Mouse (Mus musculus) MEL (cell line): ENCODE results near the gene Gpr22. TPM values are rescaled to one million over a fixed set of nuclear protein-coding genes. Genes with fewer than 3 reads are reported as not detected.

Experiments used
- DNase-seq: peaks from one replicate; pipeline ENCODE4 v3.0.0; 2011; ENCODE audit warnings: low read depth, low spot score
- H3K27ac ChIP-seq: 2 replicates; pipeline ENCODE4 v1.5.1; 2012; ENCODE audit warnings: low read depth, mild to moderate bottlenecking, control low read depth, low read length, moderate library complexity; ENCODE audit not compliant: control insufficient read depth
- H3K27me3 ChIP-seq, 2 experiments: fragments of 150-350 bp in 1 of 2; sonication (generic) in 1 of 2; 2 replicates each; pipeline ENCODE4 v1.6.1; 2012; ENCODE audit warnings: low read length in 2 of 2, mild to moderate bottlenecking in 2 of 2, improper control_type of control experiment in 1 of 2, moderate library complexity in 1 of 2; ENCODE audit not compliant: insufficient read depth in 2 of 2, control insufficient read depth in 1 of 2
- H3K36me3 ChIP-seq, 2 experiments: 2 replicates each; pipeline ENCODE4 v1.6.1; 2012 to 2014; ENCODE audit warnings: low read length in 2 of 2, improper control_type of control experiment in 1 of 2, inconsistent platforms in 1 of 2, mild to moderate bottlenecking in 1 of 2; ENCODE audit not compliant: insufficient read depth in 2 of 2, control insufficient read depth in 1 of 2
- H3K4me1 ChIP-seq, 2 experiments: fragments of 150-350 bp in 1 of 2; sonication (generic) in 1 of 2; 2 replicates each; pipeline ENCODE4 v1.6.1; 2012; ENCODE audit warnings: low read length in 2 of 2, improper control_type of control experiment in 1 of 2, mild to moderate bottlenecking in 1 of 2; ENCODE audit not compliant: insufficient read depth in 2 of 2, control insufficient read depth in 1 of 2
- H3K4me3 ChIP-seq, 2 experiments: fragments of 150-350 bp in 1 of 2; sonication (generic) in 1 of 2; 2 replicates each; pipeline ENCODE4 v1.5.1; 2012; ENCODE audit warnings: low read depth in 2 of 2, low read length in 2 of 2, mild to moderate bottlenecking in 2 of 2, moderate library complexity in 2 of 2, control low read depth in 1 of 2, improper control_type of control experiment in 1 of 2; ENCODE audit not compliant: control insufficient read depth in 1 of 2, insufficient read depth in 1 of 2
- H3K79me2 ChIP-seq: 2 replicates; pipeline ENCODE4 v1.6.1; 2012; ENCODE audit warnings: mild to moderate bottlenecking, low read length, moderate library complexity; ENCODE audit not compliant: control insufficient read depth, poor library complexity, insufficient read depth
- H3K9ac ChIP-seq: 2 replicates; pipeline ENCODE4 v1.6.1; 2012; ENCODE audit warnings: low read depth, mild to moderate bottlenecking, control low read depth, low read length, moderate library complexity; ENCODE audit not compliant: control insufficient read depth, poor library complexity, severe bottlenecking
- H3K9me3 ChIP-seq: fragments of 150-350 bp; sonication (generic); replicated peaks from 2 replicates; pipeline ENCODE4 v1.6.1; 2012; ENCODE audit warnings: mild to moderate bottlenecking, low read length, improper control_type of control experiment, moderate library complexity; ENCODE audit not compliant: insufficient read depth
- ELF1 ChIP-seq: IDR thresholded peaks from 2 replicates; pipeline ENCODE4 v1.6.1; 2014; ENCODE audit warnings: low read depth, mild to moderate bottlenecking, inconsistent platforms, low read length, improper control_type of control experiment, moderate library complexity
- ETS1 ChIP-seq: IDR thresholded peaks from 2 replicates; pipeline ENCODE4 v1.6.1; 2012; ENCODE audit warnings: low read depth, mild to moderate bottlenecking, inconsistent platforms, low read length, improper control_type of control experiment, moderate library complexity
- GABPA ChIP-seq: IDR thresholded peaks from 2 replicates; pipeline ENCODE4 v1.6.1; 2012; ENCODE audit warnings: low read depth, mild to moderate bottlenecking, inconsistent platforms, low read length, improper control_type of control experiment, moderate library complexity
- MAZ ChIP-seq: IDR thresholded peaks from 2 replicates; pipeline ENCODE4 v1.6.1; 2012; ENCODE audit warnings: low read depth, mild to moderate bottlenecking, inconsistent platforms, low read length, improper control_type of control experiment
- MYC ChIP-seq: IDR thresholded peaks from 2 replicates; pipeline ENCODE4 v1.6.1; 2011; ENCODE audit warnings: low read depth, mild to moderate bottlenecking, low read length, improper control_type of control experiment, moderate library complexity
- NRF1 ChIP-seq: IDR thresholded peaks from 2 replicates; pipeline ENCODE4 v1.6.1; 2014; ENCODE audit warnings: low read depth, mild to moderate bottlenecking, inconsistent platforms, low read length, improper control_type of control experiment, moderate library complexity; ENCODE audit not compliant: poor library complexity, insufficient read depth, severe bottlenecking
- POLR2A ChIP-seq, 2 experiments: IDR thresholded peaks; 2 replicates each; pipeline ENCODE4 v1.6.1; 2011 to 2012; ENCODE audit warnings: low read length in 2 of 2, mild to moderate bottlenecking in 2 of 2, control low read depth in 1 of 2, improper control_type of control experiment in 1 of 2, low read depth in 1 of 2, moderate library complexity in 1 of 2; ENCODE audit not compliant: control insufficient read depth in 1 of 2, insufficient read depth in 1 of 2, poor library complexity in 1 of 2
- RCOR1 ChIP-seq: IDR thresholded peaks from 2 replicates; pipeline ENCODE4 v1.6.1; 2012; ENCODE audit warnings: low read depth, mild to moderate bottlenecking, inconsistent platforms, low read length, improper control_type of control experiment
- TAL1 ChIP-seq: IDR thresholded peaks from 2 replicates; pipeline ENCODE4 v1.6.1; 2012; ENCODE audit warnings: mild to moderate bottlenecking, inconsistent platforms, low read length, moderate library complexity, mixed read lengths
- TBP ChIP-seq: IDR thresholded peaks from 2 replicates; pipeline ENCODE4 v1.8.0; 2011; ENCODE audit warnings: low read depth, low read length, improper control_type of control experiment
- TCF12 ChIP-seq: IDR thresholded peaks from 2 replicates; pipeline ENCODE4 v1.6.1; 2014; ENCODE audit warnings: low read depth, mild to moderate bottlenecking, inconsistent platforms, low read length, improper control_type of control experiment, moderate library complexity
- USF2 ChIP-seq, 2 experiments: IDR thresholded peaks; 2 replicates each; pipeline ENCODE4 v1.6.1; 2011 to 2012; ENCODE audit warnings: improper control_type of control experiment in 2 of 2, low read length in 2 of 2, borderline replicate concordance in 1 of 2, inconsistent platforms in 1 of 2, low read depth in 1 of 2, mild to moderate bottlenecking in 1 of 2; ENCODE audit not compliant: insufficient read depth in 1 of 2
- ZKSCAN1 ChIP-seq: IDR thresholded peaks from 2 replicates; pipeline ENCODE4 v1.6.1; 2012; ENCODE audit warnings: low read depth, mild to moderate bottlenecking, inconsistent platforms, low read length, improper control_type of control experiment, moderate library complexity
- ZMIZ1 ChIP-seq: IDR thresholded peaks from 2 replicates; pipeline ENCODE4 v1.6.1; 2012; ENCODE audit warnings: low read depth, mild to moderate bottlenecking, inconsistent platforms, low read length, improper control_type of control experiment, moderate library complexity
- ZNF384 ChIP-seq: IDR thresholded peaks from 2 replicates; pipeline ENCODE4 v1.6.1; 2012; ENCODE audit warnings: low read depth, mild to moderate bottlenecking, inconsistent platforms, low read length, improper control_type of control experiment
- polyA plus RNA-seq, 2 experiments: library from polyadenylated mRNA; stranded (reverse) in 1 of 2; unstranded in 1 of 2; fragments of >175 nt in 1 of 2; fragments of >200 nt in 1 of 2; gene quantifications; 2 replicates each; pipeline versions ENCODE4 v1.2.1 to v1.2.4; 2012; ENCODE audit warnings: low replicate concordance in 2 of 2, low read depth in 1 of 2; ENCODE audit not compliant: insufficient read length in 2 of 2, insufficient read depth in 1 of 2, missing spikeins in 1 of 2
- total RNA-seq: library from RNA; depleted of rRNA; stranded (reverse); fragments of 300-350 nt; gene quantifications from 2 replicates; pipeline ENCODE4 v1.2.3, GENCODE M21; 2012

Gpr22 gene
- total and polyA plus RNA-seq, 3 experiments, result not detected

DNA sequence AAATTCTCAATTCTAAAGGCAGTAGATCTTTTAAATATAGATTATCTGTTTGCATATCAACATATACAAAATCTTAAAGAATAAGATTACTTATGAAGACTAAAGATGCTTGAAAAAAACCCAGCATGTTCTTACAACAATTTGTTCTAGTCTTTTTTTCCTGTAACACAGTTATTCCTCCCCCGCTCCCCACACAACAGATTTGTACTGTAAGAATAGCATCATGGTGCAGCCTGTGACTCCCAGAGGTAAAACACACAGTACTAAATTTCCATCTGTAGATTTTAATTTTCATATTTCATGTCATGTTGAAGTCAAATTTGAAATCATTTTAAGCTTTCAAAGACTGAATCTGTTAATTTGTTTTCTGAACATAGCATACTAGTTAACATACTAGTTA lies 16.4 kb upstream of the Gpr22 start:
- peaks cover 0 to 3% of the 10 kb centered on the region in 2 experiments; a peak in 2 of 4 replicates for H3K4me1 ChIP-seq
- H3K9me3 ChIP-seq, result no peaks in the 10 kb centered on the region
- H3K36me3 ChIP-seq, result peaks cover 0 to 13% of the 10 kb centered on the region in 2 experiments; a peak in 3 of 4 replicates
- no peak for DNase-seq
- TF ChIP-seq RCOR1, result no peak
- TF ChIP-seq ELF1, result no peak
- TF ChIP-seq, all 39 proteins: peak for 0
- Histone ChIP-seq H3K4me3 (no peak overlapping the region), H3K27ac (no peak overlapping the region), H3K27me3 (no peaks in the 10 kb centered on the region; a peak in 1 of 4 replicates), H3K9ac (no peak overlapping the region), H3K79me2 (no peaks in the 10 kb centered on the region)

DNA sequence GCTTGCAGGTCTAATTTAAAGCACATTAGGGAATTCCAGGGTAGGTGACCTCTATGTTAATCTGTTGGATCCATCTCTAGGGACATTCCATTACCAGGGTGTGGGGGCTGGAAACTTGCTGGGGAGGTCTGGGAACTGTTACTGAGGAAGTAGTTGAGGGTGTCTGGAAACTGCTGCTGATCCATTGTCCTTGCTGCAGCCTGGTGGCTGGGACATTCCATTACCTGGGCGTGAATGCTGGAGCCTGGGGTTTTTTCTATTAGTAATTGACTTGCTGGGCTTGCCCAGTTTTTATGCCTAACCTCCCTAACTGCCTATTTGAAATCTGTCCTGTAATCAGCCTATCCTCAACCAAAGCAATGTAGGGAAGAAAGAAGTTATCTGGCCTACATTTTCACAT lies 13.0 kb upstream of the Gpr22 start:
- no peak overlapping the region for H3K4me3 ChIP-seq
- no peaks in the 10 kb centered on the region; a peak in 1 of 4 replicates for H3K27me3 ChIP-seq
- H3K4me1 ChIP-seq, result peaks cover 0 to 3% of the 10 kb centered on the region in 2 experiments; a peak in 1 of 4 replicates
- TF ChIP-seq TCF12, result no peak
- TF ChIP-seq TBP, result no peak
- TF ChIP-seq ELF1, result no peak
- no peak for TF ChIP-seq ZMIZ1
- no peak for TF ChIP-seq MYC
- no peak for TF ChIP-seq ETS1
- no peak for TF ChIP-seq POLR2A (IDR thresholded peaks at IDR 0.05; ENCODE audit: control insufficient read depth in 1 of 2, insufficient read depth in 1 of 2, low read depth in 1 of 2, low read length in 2 of 2, poor library complexity in 1 of 2)
- TF ChIP-seq USF2 (IDR thresholded peaks at IDR 0.05; ENCODE audit: borderline replicate concordance in 1 of 2, insufficient read depth in 1 of 2, low read depth in 1 of 2, low read length in 2 of 2), result no peak
- no peak for TF ChIP-seq ZKSCAN1
- TF ChIP-seq GABPA, result no peak
- no peak for TF ChIP-seq MAZ
- TF ChIP-seq ZNF384, result no peak
- DNase-seq, result no peak
- no peaks in the 10 kb centered on the region for H3K79me2 ChIP-seq
- no peak overlapping the region for H3K9ac ChIP-seq
- H3K9me3 ChIP-seq, result no peaks in the 10 kb centered on the region
- no peak overlapping the region for H3K27ac ChIP-seq
- peaks cover 0 to 9% of the 10 kb centered on the region in 2 experiments; a peak in 2 of 4 replicates for H3K36me3 ChIP-seq

DNA sequence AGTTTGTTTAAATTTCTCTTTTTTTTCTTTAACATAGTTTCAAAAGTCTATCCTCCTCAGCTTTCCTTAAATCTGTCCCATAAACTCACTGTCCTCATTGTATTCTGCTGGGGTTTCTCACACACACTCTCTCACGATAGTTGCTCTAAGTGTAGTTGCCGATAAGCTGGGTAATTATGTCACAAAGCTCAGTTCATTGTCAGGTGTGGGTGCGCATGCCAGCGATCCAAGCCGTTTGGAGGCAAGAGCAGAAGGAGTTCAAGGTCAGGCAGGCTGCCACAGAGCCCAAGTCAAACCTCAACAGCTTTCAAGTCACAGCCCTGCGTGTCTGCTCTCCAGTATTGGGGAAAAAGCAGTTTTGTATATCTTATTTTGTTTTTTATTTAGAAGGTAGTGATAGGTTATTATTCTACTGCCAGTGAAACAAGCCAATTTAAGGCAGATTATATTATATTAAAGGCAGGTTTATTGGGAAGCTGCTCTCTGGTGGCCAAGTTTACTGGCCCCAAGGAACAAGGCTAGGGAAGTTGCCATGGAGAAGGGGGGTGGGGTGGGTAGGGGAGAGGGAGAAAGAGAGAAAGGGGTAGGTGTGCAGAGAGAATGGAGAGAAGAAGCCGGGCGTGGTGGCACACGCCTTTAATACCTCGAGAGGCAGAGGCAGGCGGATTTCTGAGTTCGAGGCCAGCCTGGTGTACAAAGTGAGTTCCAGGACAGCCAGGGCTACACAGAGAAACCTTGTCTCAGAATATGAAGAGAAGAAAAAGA lies 11.9 kb upstream of the Gpr22 start:
- Histone ChIP-seq H3K36me3 (peaks cover 0 to 2% of the 10 kb centered on the region in 2 experiments; a peak in 2 of 4 replicates), H3K9me3 (no peaks in the 10 kb centered on the region), H3K9ac (no peak overlapping the region), H3K4me1 (no peaks in the 10 kb centered on the region), H3K27ac (no peak overlapping the region), H3K79me2 (no peaks in the 10 kb centered on the region), H3K4me3 (no peak overlapping the region), H3K27me3 (no peaks in the 10 kb centered on the region; a peak in 1 of 4 replicates)
- no peak for DNase-seq
- TF ChIP-seq TAL1, result no peak
- TF ChIP-seq NRF1, result no peak
- TF ChIP-seq ZNF384, result no peak
- TF ChIP-seq MYC, result no peak
